Mouse (Mus musculus) midbrain, embryonic 10.5 days (tissue): ENCODE measurements around the gene Prss40. TPM values are rescaled to one million over a fixed set of nuclear protein-coding genes. Genes with fewer than 3 reads are reported as not detected.
A peak's percentile ranks its signal among the peaks of the same experiment; 100 is the strongest.
"Not testable (repeated sequence)": the region's sequence is repeated elsewhere in the genome, so short reads cannot be mapped to it uniquely, and the experiment has no call there.

Experiments
- DNase-seq: peaks from one replicate; pipeline ENCODE4 v3.0.0-alpha.2; 2017; ENCODE audit warnings: low spot score
- H3K27ac ChIP-seq: fragments of 300-500 bp; sonication (generic); replicated peaks from 2 replicates; pipeline ENCODE4 v1.5.1; 2016; ENCODE audit warnings: mild to moderate bottlenecking
- H3K27me3 ChIP-seq: fragments of 300-500 bp; sonication (generic); 2 replicates; pipeline ENCODE4 v1.6.1; 2016; ENCODE audit warnings: low read depth, mild to moderate bottlenecking; ENCODE audit not compliant: poor library complexity, severe bottlenecking
- H3K36me3 ChIP-seq: fragments of 300-500 bp; sonication (generic); 2 replicates; pipeline ENCODE4 v1.6.1; 2016; ENCODE audit warnings: mild to moderate bottlenecking, moderate library complexity
- H3K4me1 ChIP-seq: fragments of 300-500 bp; sonication (generic); 2 replicates; pipeline ENCODE4 v1.6.1; 2016
- H3K4me3 ChIP-seq: fragments of 300-500 bp; sonication (generic); 2 replicates; pipeline ENCODE4 v1.5.1; 2016; ENCODE audit warnings: mild to moderate bottlenecking, moderate library complexity
- H3K9me3 ChIP-seq: fragments of 300-500 bp; sonication (generic); replicated peaks from 2 replicates; pipeline ENCODE4 v1.6.1; 2016; ENCODE audit warnings: mild to moderate bottlenecking
- WGBS: fragments of 180-500 bp; shearing (Covaris S2); methylation state at CpG from one replicate; pipeline ENCODE4 v1.1.7; 2016; 5-methylcytosine and 5-hydroxymethylcytosine counted together
- polyA plus RNA-seq: library from polyadenylated mRNA; unstranded; fragments of >200 nt; fragmentation: Nextera tagmentation; extraction: Ambion mirVana; gene quantifications from 2 replicates; pipeline ENCODE4 v1.2.1, GENCODE M21; 2016

Prss40 gene
- polyA plus RNA-seq, 1 experiment from 2014 or later: not detected

- no peaks in the 10 kb centered on the region for H3K9me3 ChIP-seq
- no peaks in the 10 kb centered on the region for H3K4me1 ChIP-seq
- no peaks in the 10 kb centered on the region for H3K36me3 ChIP-seq
- no peak for DNase-seq
- no peaks in the 10 kb centered on the region for H3K27me3 ChIP-seq
- 96% methylated on average over 2 of the region's 2 CpGs for WGBS
- no peak overlapping the region for H3K27ac ChIP-seq
- H3K4me3 ChIP-seq: no peak overlapping the region
Observed at GRCm38 (mm10) chr1:34569876-34570275, 9.1 kb upstream of the Prss40 start.

- Histone ChIP-seq H3K27me3 (no peaks in the 10 kb centered on the region), H3K27ac (no peak overlapping the region), H3K9me3 (no peaks in the 10 kb centered on the region), H3K4me3 (no peak overlapping the region), H3K36me3 (no peaks in the 10 kb centered on the region), H3K4me1 (no peaks in the 10 kb centered on the region)
- DNase-seq: no peak
- 91% methylated on average over 2 of the region's 2 CpGs for WGBS
Observed at GRCm38 (mm10) chr1:34568120-34568519, 7.4 kb upstream of the Prss40 start.

GRCm38 (mm10) chr1:34564383-34565045 is 3.8 kb upstream of the Prss40 start:
- DNase-seq: no peak
- Histone ChIP-seq H3K4me1 (no peaks in the 10 kb centered on the region), H3K9me3 (no peaks in the 10 kb centered on the region), H3K27ac (no peak overlapping the region), H3K27me3 (no peaks in the 10 kb centered on the region), H3K36me3 (no peaks in the 10 kb centered on the region), H3K4me3 (no peak overlapping the region)
- WGBS: 83% methylated on average over 8 of the region's 8 CpGs

GRCm38 (mm10) chr1:34554275-34554674 is 6.5 kb downstream of the Prss40 start:
- WGBS: 85% methylated on average over 7 of the region's 7 CpGs
- no peak for DNase-seq
- Histone ChIP-seq H3K36me3 (no peaks in the 10 kb centered on the region), H3K27me3 (no peaks in the 10 kb centered on the region), H3K9me3 (no peaks in the 10 kb centered on the region), H3K27ac (no peak overlapping the region), H3K4me1 (no peaks in the 10 kb centered on the region), H3K4me3 (no peak overlapping the region)

GRCm38 (mm10) chr1:34553690-34554089 is 7.1 kb downstream of the Prss40 start:
- no peak for DNase-seq
- 91% methylated on average over 1 of the region's 1 CpGs for WGBS
- Histone ChIP-seq H3K27ac (no peak overlapping the region), H3K4me1 (no peaks in the 10 kb centered on the region), H3K4me3 (no peak overlapping the region), H3K27me3 (no peaks in the 10 kb centered on the region), H3K36me3 (no peaks in the 10 kb centered on the region), H3K9me3 (no peaks in the 10 kb centered on the region)

- 85% methylated on average over 1 of the region's 1 CpGs for WGBS
- no peaks in the 10 kb centered on the region for H3K9me3 ChIP-seq
- no peaks in the 10 kb centered on the region for H3K36me3 ChIP-seq
- no peaks in the 10 kb centered on the region for H3K27me3 ChIP-seq
- H3K4me1 ChIP-seq: no peaks in the 10 kb centered on the region
- H3K27ac ChIP-seq: no peak overlapping the region
- no peak overlapping the region for H3K4me3 ChIP-seq
- DNase-seq: no peak
Observed at GRCm38 (mm10) chr1:34547074-34547473, 13.7 kb downstream of the Prss40 start.

GRCm38 (mm10) chr1:34536767-34537485 is 23.8 kb downstream of the Prss40 start:
- 3% methylated on average over 16 of the region's 16 CpGs for WGBS
- H3K27ac ChIP-seq: no peak overlapping the region
- H3K9me3 ChIP-seq: no peaks in the 10 kb centered on the region
- peak overlapping the region; percentile 34 for H3K4me3 ChIP-seq
- peak; percentile 38 for DNase-seq
- peaks cover 47% of the 10 kb centered on the region for H3K27me3 ChIP-seq
- H3K36me3 ChIP-seq: no peaks in the 10 kb centered on the region
- peaks cover 12% of the 10 kb centered on the region for H3K4me1 ChIP-seq

GRCm38 (mm10) chr1:34536291-34536766 is 24.4 kb downstream of the Prss40 start:
- Histone ChIP-seq H3K9me3 (no peaks in the 10 kb centered on the region), H3K27ac (no peak overlapping the region), H3K36me3 (no peaks in the 10 kb centered on the region), H3K4me3 (peak overlapping the region; percentile 34), H3K27me3 (peaks cover 47% of the 10 kb centered on the region), H3K4me1 (peaks cover 12% of the 10 kb centered on the region)
- DNase-seq: peak; percentile 28
- 3% methylated on average over 14 of the region's 14 CpGs for WGBS

GRCm38 (mm10) chr1:34535043-34535698 is 25.6 kb downstream of the Prss40 start, which contains the start of gene Cfc1:
Cfc1 (plus strand) TSS chr1:34535648.
- H3K9me3 ChIP-seq, H3K36me3 ChIP-seq, DNase-seq, H3K27ac ChIP-seq: not testable (repeated sequence)
- Histone ChIP-seq H3K4me3 (peak within 1 kb of the TSS; percentile 34; the same call in 1 of the 2 replicates), H3K27me3 (peaks cover 47% of the 10 kb centered on the region), H3K4me1 (peaks cover 12% of the 10 kb centered on the region)
- 32% methylated on average over 7 of the region's 7 CpGs for WGBS

GRCm38 (mm10) chr1:34534574-34534973 is 26.2 kb downstream of the Prss40 start:
- peaks cover 46% of the 10 kb centered on the region for H3K27me3 ChIP-seq
- H3K4me1 ChIP-seq: peaks cover 12% of the 10 kb centered on the region
- not testable (repeated sequence) for H3K36me3 ChIP-seq, DNase-seq, H3K27ac ChIP-seq, H3K9me3 ChIP-seq, H3K4me3 ChIP-seq
- 58% methylated on average over 3 of the region's 3 CpGs for WGBS

- WGBS: 85% methylated on average over 3 of the region's 3 CpGs
- Histone ChIP-seq H3K9me3 (no peaks in the 10 kb centered on the region), H3K27ac (no peak overlapping the region), H3K36me3 (no peaks in the 10 kb centered on the region), H3K4me3 (no peak overlapping the region), H3K27me3 (no peaks in the 10 kb centered on the region), H3K4me1 (no peaks in the 10 kb centered on the region)
- DNase-seq: no peak
Observed at GRCm38 (mm10) chr1:34523647-34524046, 37.1 kb downstream of the Prss40 start.

- no peak overlapping the region for H3K27ac ChIP-seq
- no peak overlapping the region for H3K4me3 ChIP-seq
- H3K36me3 ChIP-seq: no peaks in the 10 kb centered on the region
- no peaks in the 10 kb centered on the region for H3K9me3 ChIP-seq
- H3K27me3 ChIP-seq: no peaks in the 10 kb centered on the region
- no peak for DNase-seq
- WGBS: 81% methylated on average over 3 of the region's 3 CpGs
- no peaks in the 10 kb centered on the region for H3K4me1 ChIP-seq
Observed at GRCm38 (mm10) chr1:34522850-34523244, 37.9 kb downstream of the Prss40 start.
